Mouse (Mus musculus): ENCODE measurements around the gene Il16.

DNA sequence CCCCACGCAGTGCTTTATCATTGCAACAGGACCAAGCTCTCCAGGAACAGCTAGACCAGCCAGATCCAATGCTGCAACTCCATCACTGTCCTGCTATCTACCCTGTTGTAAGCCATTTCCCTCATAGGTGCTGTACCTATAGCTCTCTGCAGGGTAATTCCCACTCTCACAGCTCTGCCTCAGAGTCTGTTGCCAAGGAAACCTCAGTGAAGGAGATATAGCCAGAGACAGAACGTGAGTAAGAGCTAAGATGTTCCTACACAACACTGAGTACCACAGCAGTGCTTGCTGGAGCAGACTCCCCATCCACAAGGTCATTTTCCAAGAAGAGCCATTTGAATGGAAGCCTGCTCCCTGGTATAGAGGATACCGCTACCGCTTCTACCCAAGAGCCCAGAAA is 1.3 kb downstream of the Il16 start:
- TF ChIP-seq EP300 (IDR thresholded peaks at IDR 0.05; ENCODE audit: low read depth): no peak
- no peak for TF ChIP-seq CTCF (IDR thresholded peaks at IDR 0.05; ENCODE audit: low read depth)
